Mouse (Mus musculus): ENCODE results near the gene Pcnx3.

- no peak for TF ChIP-seq E2F4 (IDR thresholded peaks at IDR 0.05; ENCODE audit: insufficient replicate concordance, low read depth, low read length)
- no peak for TF ChIP-seq ZKSCAN1 (IDR thresholded peaks at IDR 0.05; ENCODE audit: borderline replicate concordance, low read depth, low read length)
- TF ChIP-seq POLR2A (IDR thresholded peaks at IDR 0.05; ENCODE audit: low read depth, low read length): no peak
Measured at GRCm38 (mm10) chr19:5646731-5647330, 41.9 kb downstream of the Pcnx3 start.
